Mouse (Mus musculus): ENCODE measurements around the gene Fgf10. TPM values are rescaled to one million over a fixed set of nuclear protein-coding genes. Genes with fewer than 3 reads are reported as not detected.

The Fgf10 gene
- polyA plus RNA-seq, 1 experiment from 2014 or later, result 2.6 TPM

- H3K27ac ChIP-seq, result no peak overlapping the region
- H3K4me3 ChIP-seq (replicated peaks; ENCODE audit: low read length), result no peak overlapping the region
- H3K9me3 ChIP-seq (ENCODE audit: control insufficient read depth, low read length), result no peaks in the 10 kb centered on the region
- no peak for DNase-seq (ENCODE audit: low spot score)
- no peak overlapping the region for H3K4me2 ChIP-seq (replicated peaks)
- ATAC-seq (ENCODE audit: low FRiP score), result no peak
- H3K27me3 ChIP-seq (ENCODE audit: control insufficient read depth, insufficient read depth, low read length), result no peaks in the 10 kb centered on the region
- no peaks in the 10 kb centered on the region for H3K36me3 ChIP-seq (replicated peaks; ENCODE audit: control insufficient read depth, insufficient read depth)
- no peak overlapping the region for H3K9ac ChIP-seq
- no peaks in the 10 kb centered on the region for H3K4me1 ChIP-seq (replicated peaks; ENCODE audit: control insufficient read depth, insufficient read depth, low read length)
- WGBS, result 56% methylated on average over 4 of the region's 4 CpGs
Measured at GRCm38 (mm10) chr13:118792198-118792597, 122.6 kb downstream of the Fgf10 start.

GRCm38 (mm10) chr13:118800176-118800575 lies 130.6 kb downstream of the Fgf10 start:
- Histone ChIP-seq H3K27ac (no peak overlapping the region), H3K36me3 (replicated peaks; ENCODE audit: control insufficient read depth, insufficient read depth) (no peaks in the 10 kb centered on the region), H3K4me2 (replicated peaks) (no peak overlapping the region), H3K4me1 (replicated peaks; ENCODE audit: control insufficient read depth, insufficient read depth, low read length) (no peaks in the 10 kb centered on the region), H3K27me3 (ENCODE audit: control insufficient read depth, insufficient read depth, low read length) (no peaks in the 10 kb centered on the region), H3K9me3 (ENCODE audit: control insufficient read depth, low read length) (no peaks in the 10 kb centered on the region), H3K4me3 (replicated peaks; ENCODE audit: low read length) (no peak overlapping the region), H3K9ac (no peak overlapping the region)
- no peak for ATAC-seq (ENCODE audit: low FRiP score)
- WGBS, result 91% methylated on average over 4 of the region's 4 CpGs
- no peak for DNase-seq (ENCODE audit: low spot score)

GRCm38 (mm10) chr13:118806662-118807061 lies 137.1 kb downstream of the Fgf10 start:
- Histone ChIP-seq H3K27ac (no peak overlapping the region), H3K9me3 (ENCODE audit: control insufficient read depth, low read length) (no peaks in the 10 kb centered on the region), H3K4me1 (replicated peaks; ENCODE audit: control insufficient read depth, insufficient read depth, low read length) (no peaks in the 10 kb centered on the region), H3K9ac (no peak overlapping the region), H3K4me2 (replicated peaks) (no peak overlapping the region), H3K4me3 (replicated peaks; ENCODE audit: low read length) (no peak overlapping the region), H3K36me3 (replicated peaks; ENCODE audit: control insufficient read depth, insufficient read depth) (no peaks in the 10 kb centered on the region), H3K27me3 (ENCODE audit: control insufficient read depth, insufficient read depth, low read length) (no peaks in the 10 kb centered on the region)
- 68% methylated on average over 3 of the region's 3 CpGs for WGBS
- ATAC-seq (ENCODE audit: low FRiP score) (no peak), DNase-seq (ENCODE audit: low spot score) (no peak)

- no peak overlapping the region for H3K4me3 ChIP-seq (replicated peaks; ENCODE audit: low read length)
- WGBS, result 90% methylated on average over 6 of the region's 6 CpGs
- DNase-seq (ENCODE audit: low spot score) (no peak), ATAC-seq (ENCODE audit: low FRiP score) (no peak)
- no peak overlapping the region for H3K27ac ChIP-seq
- no peak overlapping the region for H3K9ac ChIP-seq
- no peaks in the 10 kb centered on the region for H3K9me3 ChIP-seq (ENCODE audit: control insufficient read depth, low read length)
- no peak overlapping the region for H3K4me2 ChIP-seq (replicated peaks)
- no peaks in the 10 kb centered on the region for H3K27me3 ChIP-seq (ENCODE audit: control insufficient read depth, insufficient read depth, low read length)
- H3K36me3 ChIP-seq (replicated peaks; ENCODE audit: control insufficient read depth, insufficient read depth), result no peaks in the 10 kb centered on the region
- no peaks in the 10 kb centered on the region for H3K4me1 ChIP-seq (replicated peaks; ENCODE audit: control insufficient read depth, insufficient read depth, low read length)
Measured at GRCm38 (mm10) chr13:118819785-118820184, 150.2 kb downstream of the Fgf10 start.

- Histone ChIP-seq H3K27ac (no peak overlapping the region), H3K4me1 (replicated peaks; ENCODE audit: control insufficient read depth, insufficient read depth, low read length) (no peaks in the 10 kb centered on the region), H3K4me2 (replicated peaks) (no peak overlapping the region), H3K27me3 (ENCODE audit: control insufficient read depth, insufficient read depth, low read length) (no peaks in the 10 kb centered on the region), H3K9ac (no peak overlapping the region), H3K36me3 (replicated peaks; ENCODE audit: control insufficient read depth, insufficient read depth) (no peaks in the 10 kb centered on the region), H3K4me3 (replicated peaks; ENCODE audit: low read length) (no peak overlapping the region), H3K9me3 (ENCODE audit: control insufficient read depth, low read length) (no peaks in the 10 kb centered on the region)
- 89% methylated on average over 2 of the region's 2 CpGs for WGBS
- DNase-seq (ENCODE audit: low spot score), result no peak
- no peak for ATAC-seq (ENCODE audit: low FRiP score)
Measured at GRCm38 (mm10) chr13:118823113-118823512, 153.5 kb downstream of the Fgf10 start.

GRCm38 (mm10) chr13:118825102-118825501 lies 155.5 kb downstream of the Fgf10 start:
- no peaks in the 10 kb centered on the region for H3K36me3 ChIP-seq (replicated peaks; ENCODE audit: control insufficient read depth, insufficient read depth)
- no peak overlapping the region for H3K9ac ChIP-seq
- 86% methylated on average over 4 of the region's 4 CpGs for WGBS
- H3K27ac ChIP-seq, result no peak overlapping the region
- no peaks in the 10 kb centered on the region for H3K9me3 ChIP-seq (ENCODE audit: control insufficient read depth, low read length)
- H3K27me3 ChIP-seq (ENCODE audit: control insufficient read depth, insufficient read depth, low read length), result no peaks in the 10 kb centered on the region
- no peaks in the 10 kb centered on the region for H3K4me1 ChIP-seq (replicated peaks; ENCODE audit: control insufficient read depth, insufficient read depth, low read length)
- no peak overlapping the region for H3K4me3 ChIP-seq (replicated peaks; ENCODE audit: low read length)
- no peak overlapping the region for H3K4me2 ChIP-seq (replicated peaks)
- DNase-seq (ENCODE audit: low spot score) (no peak), ATAC-seq (ENCODE audit: low FRiP score) (no peak)

GRCm38 (mm10) chr13:118828604-118829381 lies 159.2 kb downstream of the Fgf10 start:
- H3K4me1 ChIP-seq (replicated peaks; ENCODE audit: control insufficient read depth, insufficient read depth, low read length), result no peaks in the 10 kb centered on the region
- WGBS, result 89% methylated on average over 10 of the region's 10 CpGs
- no peaks in the 10 kb centered on the region for H3K27me3 ChIP-seq (ENCODE audit: control insufficient read depth, insufficient read depth, low read length)
- no peak overlapping the region for H3K9ac ChIP-seq
- no peak for ATAC-seq (ENCODE audit: low FRiP score)
- H3K27ac ChIP-seq, result no peak overlapping the region
- no peak overlapping the region for H3K4me3 ChIP-seq (replicated peaks; ENCODE audit: low read length)
- DNase-seq (ENCODE audit: low spot score), result no peak
- no peak overlapping the region for H3K4me2 ChIP-seq (replicated peaks)
- H3K9me3 ChIP-seq (ENCODE audit: control insufficient read depth, low read length), result no peaks in the 10 kb centered on the region
- H3K36me3 ChIP-seq (replicated peaks; ENCODE audit: control insufficient read depth, insufficient read depth), result no peaks in the 10 kb centered on the region

- Histone ChIP-seq H3K4me2 (replicated peaks) (no peak overlapping the region), H3K27me3 (ENCODE audit: control insufficient read depth, insufficient read depth, low read length) (no peaks in the 10 kb centered on the region), H3K4me3 (replicated peaks; ENCODE audit: low read length) (no peak overlapping the region), H3K9me3 (ENCODE audit: control insufficient read depth, low read length) (no peaks in the 10 kb centered on the region), H3K9ac (no peak overlapping the region), H3K4me1 (replicated peaks; ENCODE audit: control insufficient read depth, insufficient read depth, low read length) (no peaks in the 10 kb centered on the region), H3K27ac (no peak overlapping the region), H3K36me3 (replicated peaks; ENCODE audit: control insufficient read depth, insufficient read depth) (no peaks in the 10 kb centered on the region)
- no peak for DNase-seq (ENCODE audit: low spot score)
- no peak for ATAC-seq (ENCODE audit: low FRiP score)
Measured at GRCm38 (mm10) chr13:118834021-118834420, 164.4 kb downstream of the Fgf10 start.

GRCm38 (mm10) chr13:118835078-118835477 lies 165.5 kb downstream of the Fgf10 start:
- ATAC-seq (ENCODE audit: low FRiP score) (no peak), DNase-seq (ENCODE audit: low spot score) (no peak)
- WGBS, result 61% methylated on average over 4 of the region's 4 CpGs

More at GRCm38 (mm10) chr13:118835078-118835477, 165.5 kb downstream of the Fgf10 start:
- Histone ChIP-seq H3K27ac (no peak overlapping the region), H3K9me3 (ENCODE audit: control insufficient read depth, low read length) (no peaks in the 10 kb centered on the region), H3K36me3 (replicated peaks; ENCODE audit: control insufficient read depth, insufficient read depth) (no peaks in the 10 kb centered on the region), H3K27me3 (ENCODE audit: control insufficient read depth, insufficient read depth, low read length) (no peaks in the 10 kb centered on the region), H3K9ac (no peak overlapping the region), H3K4me2 (replicated peaks) (no peak overlapping the region), H3K4me3 (replicated peaks; ENCODE audit: low read length) (no peak overlapping the region), H3K4me1 (replicated peaks; ENCODE audit: control insufficient read depth, insufficient read depth, low read length) (no peaks in the 10 kb centered on the region)
